Mouse (Mus musculus) cortical plate, adult 2 months (tissue): ENCODE data around the gene Zfp27. TPM values are rescaled to one million over a fixed set of nuclear protein-coding genes. Genes with fewer than 3 reads are reported as not detected.

ENCODE experiments used
- H3K27ac ChIP-seq: fragments of 200-500 bp; 2 replicates; pipeline ENCODE4 v1.5.1; 2012; ENCODE audit warnings: low read length, control low read depth, inconsistent platforms; ENCODE audit not compliant: insufficient read depth
- H3K4me1 ChIP-seq: fragments of 200-500 bp; 2 replicates; pipeline ENCODE4 v1.6.1; 2011; ENCODE audit warnings: low read length; ENCODE audit not compliant: control insufficient read depth, insufficient read depth
- H3K4me3 ChIP-seq: fragments of 200-500 bp; 2 replicates; pipeline ENCODE4 v1.5.1; 2011; ENCODE audit warnings: mild to moderate bottlenecking, low read length, control low read depth; ENCODE audit not compliant: insufficient read depth
- CTCF ChIP-seq: fragments of 200-500 bp; IDR thresholded peaks from 2 replicates; pipeline ENCODE4 v1.5.1; 2011; ENCODE audit warnings: mild to moderate bottlenecking, control low read depth, low read length; ENCODE audit not compliant: insufficient read depth; ENCODE audit errors: extremely low read depth
- POLR2A ChIP-seq: fragments of 200-500 bp; IDR thresholded peaks from 2 replicates; pipeline ENCODE4 v1.6.1; 2011; ENCODE audit warnings: mild to moderate bottlenecking, low read length, control low read depth; ENCODE audit not compliant: insufficient read depth; ENCODE audit errors: extremely low read depth
- polyA plus RNA-seq: library from polyadenylated mRNA; depleted of rRNA; stranded (reverse); fragments of >200 nt; gene quantifications from 2 replicates; pipeline ENCODE4 v1.2.3, GENCODE M21; 2012

The Zfp27 gene
- polyA plus RNA-seq, 1 experiment: 12.0 TPM

DNA sequence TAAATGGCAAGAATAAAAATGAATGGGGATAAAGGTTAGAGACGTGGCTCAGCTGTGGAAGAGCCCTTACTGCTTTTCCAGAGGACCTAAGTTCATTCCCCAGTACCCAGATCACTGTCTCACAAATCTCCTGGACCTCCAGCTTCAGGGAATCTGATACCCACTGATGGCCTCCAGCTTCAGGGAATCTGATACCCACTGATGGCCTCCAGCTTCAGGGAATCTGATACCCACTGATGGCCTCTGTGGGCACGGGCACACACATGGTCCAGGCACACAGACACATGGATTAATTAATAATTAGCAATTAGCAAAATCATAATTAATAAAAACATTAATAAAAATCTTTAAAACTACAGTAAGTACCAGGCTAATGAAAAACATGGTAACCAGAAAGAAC, 16.4 kb upstream of the Zfp27 start:
- Histone ChIP-seq H3K4me1 (no peaks in the 10 kb centered on the region), H3K27ac (no peak overlapping the region)
- no peak for TF ChIP-seq CTCF
- no peak for TF ChIP-seq POLR2A

DNA sequence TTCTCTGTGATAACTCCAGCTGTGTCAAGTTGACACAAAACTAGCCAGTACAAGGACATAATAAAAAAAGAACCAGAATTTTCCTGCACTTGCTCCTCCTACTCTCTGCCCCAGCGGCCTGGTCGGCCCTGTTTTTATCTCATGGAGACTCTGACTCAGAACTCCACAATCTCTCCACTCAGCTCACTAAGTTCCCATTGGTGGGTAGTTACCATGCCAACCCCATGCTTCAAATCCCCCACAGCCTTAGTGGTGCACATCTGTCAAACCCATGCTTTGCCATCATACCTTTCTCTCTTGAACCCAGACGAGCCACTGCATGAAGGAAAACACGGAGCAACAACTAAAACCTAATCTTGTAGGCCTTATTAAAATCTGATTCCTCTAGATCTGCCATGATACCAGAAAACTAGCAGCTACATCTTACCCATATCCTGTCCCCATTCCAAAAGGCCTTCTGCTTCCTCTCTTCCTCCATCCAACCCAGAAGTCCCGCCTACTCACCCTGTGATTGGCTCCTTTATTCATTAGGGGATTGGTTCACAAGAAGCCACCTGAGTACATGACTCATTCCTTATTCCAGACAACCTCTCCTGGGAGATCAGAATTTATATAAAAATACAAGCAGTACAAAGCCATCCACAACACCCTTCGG, 15.2 kb upstream of the Zfp27 start:
- TF ChIP-seq CTCF (no peak), POLR2A (no peak)
- H3K4me1 ChIP-seq: no peaks in the 10 kb centered on the region
- H3K4me3 ChIP-seq: no peak overlapping the region
- no peak overlapping the region for H3K27ac ChIP-seq

More for the DNA sequence above, 16.4 kb upstream of the Zfp27 start:
- no peak overlapping the region for H3K4me3 ChIP-seq

DNA sequence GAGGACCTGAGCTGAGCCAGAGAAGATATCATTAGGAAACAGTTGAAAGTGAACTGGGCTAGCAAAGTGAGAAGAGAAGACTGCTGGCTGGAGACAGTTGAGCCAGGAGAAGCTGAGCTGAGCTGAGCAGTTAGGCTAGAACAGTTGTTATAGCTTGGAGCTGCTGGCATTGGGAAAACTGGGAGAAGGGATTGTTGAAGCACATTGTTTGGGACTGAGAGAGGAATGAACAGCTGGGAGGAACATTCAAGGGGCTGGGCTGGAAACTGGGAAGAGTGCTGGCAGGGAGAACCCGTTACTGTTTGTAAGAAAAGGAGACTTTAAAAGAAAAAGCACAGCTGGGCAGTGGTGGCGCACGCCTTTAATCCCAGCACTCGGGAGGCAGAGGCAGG, 11.7 kb upstream of the Zfp27 start:
- no peak overlapping the region for H3K27ac ChIP-seq
- H3K4me1 ChIP-seq: no peaks in the 10 kb centered on the region
- H3K4me3 ChIP-seq: no peak overlapping the region
- no peak for TF ChIP-seq CTCF
- TF ChIP-seq POLR2A: no peak

DNA sequence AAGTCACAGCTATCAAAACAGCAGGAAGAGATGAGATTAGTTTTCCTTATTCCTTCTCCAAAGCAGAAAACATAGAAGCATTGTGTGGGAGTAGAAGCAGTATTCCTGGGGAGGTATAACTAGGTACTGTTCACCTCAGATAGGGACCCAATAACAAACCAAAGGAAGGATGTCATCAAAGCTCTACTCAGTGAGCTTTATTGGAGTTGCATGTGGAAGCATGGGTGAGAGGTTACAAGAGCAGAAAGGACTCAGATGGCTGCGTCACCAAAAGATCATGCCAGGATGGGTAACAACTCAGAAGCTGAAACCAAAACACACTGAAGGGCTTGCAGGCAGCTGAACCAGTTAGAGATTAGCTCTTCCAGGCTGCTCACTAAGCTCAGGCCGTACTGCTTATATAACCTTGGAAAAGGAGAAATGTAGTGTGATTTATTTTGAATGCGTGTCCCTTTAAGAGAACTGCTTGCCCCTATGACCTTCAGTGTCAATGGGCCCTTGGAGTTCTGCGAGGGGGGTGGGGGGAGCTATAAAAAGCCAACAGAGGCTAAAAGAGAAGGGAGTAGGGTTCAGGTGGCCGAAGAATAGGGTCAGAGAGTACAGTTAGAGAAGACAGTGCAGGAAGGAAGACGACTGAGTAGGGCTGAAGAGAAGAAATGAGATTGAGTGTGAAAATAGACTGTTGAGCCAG, 11.1 kb upstream of the Zfp27 start:
- TF ChIP-seq POLR2A (no peak), CTCF (no peak)
- Histone ChIP-seq H3K27ac (no peak overlapping the region), H3K4me3 (no peak overlapping the region), H3K4me1 (no peaks in the 10 kb centered on the region)

DNA sequence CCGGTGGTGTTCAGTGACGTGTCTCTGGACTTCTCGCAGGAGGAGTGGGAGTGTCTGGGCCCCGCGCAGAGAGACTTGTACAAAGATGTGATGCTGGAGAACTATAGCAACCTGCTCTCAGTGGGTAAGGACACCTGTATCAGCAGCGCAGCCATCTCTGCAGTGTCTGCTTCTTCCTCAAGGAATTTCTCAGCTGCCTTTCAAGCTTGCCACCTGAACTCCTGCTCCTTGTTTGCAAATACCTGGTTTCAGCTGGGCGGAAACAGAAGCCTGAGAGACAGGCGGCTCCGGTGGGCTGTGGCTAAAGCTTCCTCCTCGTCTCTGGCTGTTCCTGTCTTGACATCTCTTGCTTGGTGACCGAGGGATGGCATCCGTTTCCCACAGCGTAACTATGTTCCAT, 5.8 kb upstream of the Zfp27 start:
- no peak overlapping the region for H3K27ac ChIP-seq
- no peak overlapping the region for H3K4me3 ChIP-seq
- 0 out of 2 replicates have a peak, but pooled peaks cover 1% of the 10 kb centered on the region for H3K4me1 ChIP-seq
- TF ChIP-seq POLR2A (no peak), CTCF (no peak)

DNA sequence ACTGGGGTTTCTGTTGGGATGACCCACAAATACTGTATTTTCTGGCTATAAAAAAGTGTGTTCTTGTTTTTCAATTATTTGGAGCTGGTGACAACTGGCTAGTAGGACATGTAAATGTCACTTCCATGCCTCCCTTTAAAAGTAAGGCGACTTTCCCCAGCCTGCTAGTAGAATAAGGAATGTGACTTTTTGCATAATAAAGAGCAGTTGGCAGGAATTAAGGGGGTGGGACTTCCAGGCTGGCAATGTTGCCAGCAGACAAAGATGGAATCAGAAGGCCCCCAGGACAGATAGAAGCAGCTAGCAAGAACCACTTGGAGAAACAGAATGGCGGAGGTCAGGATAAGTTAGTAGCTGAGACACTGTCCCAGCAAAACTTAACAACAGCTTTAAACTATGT, 3.9 kb upstream of the Zfp27 start:
- Histone ChIP-seq H3K4me3 (no peak overlapping the region), H3K4me1 (0 out of 2 replicates have a peak, but pooled peaks cover 1% of the 10 kb centered on the region), H3K27ac (no peak overlapping the region)
- no peak for TF ChIP-seq CTCF
- TF ChIP-seq POLR2A: no peak

DNA sequence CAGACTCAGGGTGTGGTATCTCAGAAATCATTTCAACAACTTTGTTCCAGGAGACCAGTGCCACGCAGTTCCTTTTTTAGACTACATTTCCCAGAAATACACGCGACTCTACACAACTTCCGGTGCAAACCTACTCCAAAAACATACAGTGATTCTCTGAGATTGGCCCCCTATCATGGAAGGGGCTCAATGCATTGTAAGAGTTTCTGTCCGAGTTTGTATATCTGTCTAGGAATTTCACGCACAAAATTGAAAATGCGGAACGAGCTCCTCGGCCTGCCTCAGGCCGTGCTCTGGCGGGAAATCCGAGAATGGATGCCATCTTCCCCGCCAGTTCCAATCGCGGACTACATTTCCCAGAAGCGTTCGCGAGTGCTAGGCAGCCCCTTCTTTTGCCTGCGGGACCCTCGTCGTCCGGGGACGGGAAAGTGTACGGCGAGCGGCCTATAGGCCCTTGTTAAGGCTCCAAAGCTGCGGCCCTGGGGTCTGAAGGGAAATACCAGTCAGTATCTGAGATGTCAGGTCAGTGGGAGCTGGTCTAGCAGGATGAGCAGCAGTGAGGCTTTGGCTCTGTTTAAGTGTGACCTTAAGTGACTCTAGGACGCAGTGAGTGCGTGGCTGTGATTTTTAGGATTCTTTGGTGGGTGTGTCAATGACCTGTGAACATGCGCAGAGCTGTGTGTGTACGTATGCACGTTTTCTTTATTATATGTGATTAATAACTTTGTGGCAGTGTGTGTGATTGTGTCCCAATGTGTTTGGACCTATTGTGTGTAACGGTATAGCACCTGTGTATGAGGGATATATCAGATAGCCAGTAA, 2.0 kb upstream of the Zfp27 start, which contains the start of gene Zfp383:
Gene Zfp383 (plus strand): TSS at position 94 of the 821 bp plus-strand sequence.
- Histone ChIP-seq H3K4me3 (peak within 1 kb of the TSS; percentile 65), H3K4me1 (0 out of 2 replicates have a peak, but pooled peaks cover 1% of the 10 kb centered on the region), H3K27ac (peak within 1 kb of the TSS; percentile 7; the same call in 1 of the 2 replicates)
- no peak for TF ChIP-seq CTCF
- TF ChIP-seq POLR2A: no peak

DNA sequence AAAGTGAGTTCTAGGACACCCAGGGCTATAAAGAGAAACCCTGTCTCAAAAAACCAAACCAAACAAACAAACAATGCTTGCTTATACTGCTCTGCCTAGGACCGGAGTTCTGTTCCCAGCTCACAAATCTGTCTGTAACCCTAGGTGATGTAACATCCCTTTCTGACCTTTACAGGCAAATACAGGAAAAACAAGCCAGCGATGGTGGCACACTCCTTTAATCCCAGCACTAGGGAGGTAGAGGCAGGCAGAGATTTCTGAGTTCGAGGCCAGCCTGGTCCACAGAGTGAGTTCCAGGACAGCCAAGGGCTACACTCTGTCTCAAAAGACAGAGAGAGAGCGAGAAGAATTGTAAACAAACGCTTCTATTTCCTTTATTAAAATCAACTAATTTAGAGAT, 834 bp upstream of the Zfp27 start:
- no peak overlapping the region; the same call in 1 of the 2 replicates for H3K4me3 ChIP-seq
- 0 out of 2 replicates have a peak overlapping the region, but pooled peaks have one; percentile 5 for H3K27ac ChIP-seq

DNA sequence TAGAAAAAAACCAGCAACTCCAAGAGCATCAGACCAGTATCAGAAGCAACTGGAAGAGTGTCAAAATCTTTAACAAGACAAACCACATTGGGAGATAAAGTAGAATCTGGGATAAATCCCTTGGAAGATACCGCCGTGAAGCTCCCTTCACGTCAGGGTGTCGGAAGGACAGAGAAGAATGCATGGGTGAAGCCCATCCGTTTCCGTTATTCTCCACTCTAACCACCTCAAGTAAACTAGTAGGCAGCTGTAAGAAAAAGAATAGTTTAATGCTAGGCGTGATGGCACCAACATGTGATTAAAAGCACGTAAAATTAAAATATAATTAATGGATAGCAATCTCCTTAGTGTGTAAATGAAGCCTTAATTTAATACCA, 298 bp upstream of the Zfp27 start:
- no peak for TF ChIP-seq CTCF
- Histone ChIP-seq H3K4me1 (0 out of 2 replicates have a peak, but pooled peaks cover 1% of the 10 kb centered on the region), H3K27ac (0 out of 2 replicates have a peak overlapping the region, but pooled peaks have one; percentile 5), H3K4me3 (peak overlapping the region; percentile 56)

More for the DNA sequence above, 834 bp upstream of the Zfp27 start:
- no peak for TF ChIP-seq POLR2A
- TF ChIP-seq CTCF: no peak
- H3K4me1 ChIP-seq: 0 out of 2 replicates have a peak, but pooled peaks cover 1% of the 10 kb centered on the region

DNA sequence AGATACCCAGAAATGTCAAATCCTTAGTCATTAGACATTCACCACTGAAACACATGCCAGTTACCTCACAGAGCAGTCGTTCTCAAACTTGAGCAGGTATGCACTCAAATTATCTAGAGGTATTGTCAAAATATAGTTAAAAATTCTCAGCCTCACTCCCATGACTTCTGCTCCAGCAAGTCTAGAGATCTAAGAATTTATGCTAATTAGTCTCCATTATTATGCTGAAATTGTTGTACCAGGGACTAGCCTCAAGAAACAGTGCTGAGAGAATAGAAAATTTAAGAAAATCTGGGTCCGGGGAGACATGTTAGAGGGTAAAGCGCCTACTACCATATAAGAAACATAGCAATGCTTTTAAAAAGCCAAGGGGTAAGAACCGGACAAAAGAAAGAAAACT, 2.3 kb downstream of the Zfp27 start:
- Histone ChIP-seq H3K4me1 (no peaks in the 10 kb centered on the region), H3K4me3 (no peak overlapping the region), H3K27ac (no peak overlapping the region)
- TF ChIP-seq CTCF: no peak
- no peak for TF ChIP-seq POLR2A

DNA sequence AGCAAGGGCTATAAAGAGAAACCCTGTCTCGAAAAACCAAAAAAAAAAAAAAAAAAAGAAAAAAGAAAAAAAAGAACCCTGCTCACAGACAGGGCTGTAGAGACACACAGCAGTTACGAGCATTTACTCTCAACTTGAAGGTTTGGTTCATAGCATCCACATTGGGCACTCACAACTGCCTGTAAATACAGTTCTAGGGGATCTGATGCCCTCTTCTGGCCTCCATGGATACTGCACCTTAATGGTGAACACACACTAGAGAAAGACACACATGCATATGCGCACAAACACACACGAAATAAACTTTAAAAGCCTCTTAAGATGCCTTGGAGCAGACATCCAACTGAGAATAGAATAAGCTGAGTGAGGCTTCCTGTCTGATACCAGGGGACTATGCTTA, 8.0 kb downstream of the Zfp27 start:
- Histone ChIP-seq H3K4me3 (no peak overlapping the region), H3K27ac (no peak overlapping the region), H3K4me1 (no peaks in the 10 kb centered on the region)
- TF ChIP-seq CTCF (no peak), POLR2A (no peak)
